Mouse (Mus musculus): ENCODE measurements at regions not wholly inside any gene's neighbourhood (a gene's known extent, or its start where the extent isn't known, plus 50 kb on each side); places are given as distances from the start of the nearest gene placed in this dataset.

DNA sequence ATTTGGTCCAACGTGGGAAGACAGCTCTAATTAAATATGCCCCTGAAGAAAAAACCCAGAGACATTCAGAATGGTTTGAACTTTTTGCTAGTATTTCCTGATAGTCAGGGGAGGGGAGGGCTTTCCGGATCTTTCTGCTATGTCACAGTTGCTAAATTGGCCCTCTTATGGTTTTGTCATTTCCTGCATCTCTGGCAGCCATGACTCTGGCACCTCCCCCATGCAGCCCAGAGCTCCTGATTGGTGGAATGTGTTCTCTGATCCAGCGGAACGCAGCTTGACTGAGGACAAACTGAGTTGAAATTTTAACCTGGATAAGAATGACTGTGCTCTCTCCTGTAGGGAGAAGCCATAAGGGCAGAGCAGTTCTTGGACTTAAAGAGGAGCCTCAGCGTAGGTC, 150.4 kb upstream of the Emcn start:
- no peak for TF ChIP-seq POLR2A (IDR thresholded peaks at IDR 0.05; ENCODE audit: borderline replicate concordance, extremely low read depth, insufficient read depth, insufficient read length, poor library complexity, severe bottlenecking)
- no peak for TF ChIP-seq CTCF (IDR thresholded peaks at IDR 0.05; ENCODE audit: borderline replicate concordance, extremely low read depth, insufficient read depth, insufficient read length)

All from brain, embryonic 14.5 days (tissue).